Mouse (Mus musculus) ovary, adult 18-20 months (tissue): ENCODE measurements around the gene Itm2b.

Experiments
- DNase-seq: peaks from one replicate; pipeline ENCODE4 v3.0.0; 2022; ENCODE audit warnings: low spot score, mixed read lengths

Itm2b gene

DNA sequence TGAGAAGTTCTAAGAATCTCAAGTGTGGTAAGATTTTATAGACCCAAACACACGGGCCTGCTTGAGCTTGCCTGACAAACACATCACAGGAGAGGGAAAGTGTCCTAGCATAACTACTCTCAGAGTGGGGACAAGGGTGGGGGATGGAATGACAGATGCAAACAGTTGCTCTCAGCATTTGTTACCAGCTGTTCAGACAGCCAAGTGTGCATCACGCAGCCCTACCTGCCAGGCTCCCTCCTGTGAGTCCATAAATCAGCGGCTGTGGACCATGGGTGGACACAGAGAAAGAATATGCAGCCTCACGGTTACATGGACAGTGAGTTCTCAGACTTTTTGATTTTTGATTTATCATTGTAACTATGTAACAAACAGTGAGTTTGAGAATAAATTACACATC lies 15.5 kb downstream of the Itm2b start:
- no peak for DNase-seq

DNA sequence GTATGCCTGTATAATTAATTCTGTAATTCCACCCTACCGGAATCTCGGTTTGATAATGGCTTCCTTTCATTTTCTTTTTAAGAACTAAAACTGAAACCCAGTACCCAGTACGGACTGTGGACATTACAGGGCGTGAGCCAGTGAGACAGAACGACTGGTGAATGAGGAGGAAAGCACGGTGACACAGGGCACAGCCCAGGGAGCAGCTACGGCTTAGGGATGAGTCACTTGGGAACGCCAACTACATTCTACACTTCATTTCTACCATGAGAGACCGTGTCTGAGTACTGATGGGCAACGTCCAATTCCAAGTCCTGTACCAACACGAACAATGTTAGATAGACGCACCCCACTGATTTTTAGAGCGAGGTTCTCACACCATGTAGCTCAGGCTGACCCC lies 16.1 kb downstream of the Itm2b start:
- DNase-seq = no peak

DNA sequence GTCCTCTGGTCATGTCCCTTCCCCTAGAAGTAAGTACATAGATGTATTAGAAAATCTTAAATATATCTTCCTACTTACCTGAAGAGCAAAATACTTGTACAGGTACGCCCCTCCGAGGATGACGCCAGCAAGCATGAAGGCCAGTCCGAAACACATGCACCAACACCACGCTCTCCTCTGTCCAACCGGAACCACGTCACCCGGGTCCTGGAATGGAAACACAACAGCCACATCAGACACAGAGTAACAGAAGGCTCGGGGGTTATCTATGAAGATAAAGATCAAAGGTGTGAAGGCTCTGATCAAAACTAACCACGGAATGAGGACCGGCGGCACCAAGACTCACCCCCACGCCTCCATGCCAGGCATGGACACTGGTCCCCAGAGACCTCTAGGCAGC lies 16.9 kb downstream of the Itm2b start:
- no peak for DNase-seq

DNA sequence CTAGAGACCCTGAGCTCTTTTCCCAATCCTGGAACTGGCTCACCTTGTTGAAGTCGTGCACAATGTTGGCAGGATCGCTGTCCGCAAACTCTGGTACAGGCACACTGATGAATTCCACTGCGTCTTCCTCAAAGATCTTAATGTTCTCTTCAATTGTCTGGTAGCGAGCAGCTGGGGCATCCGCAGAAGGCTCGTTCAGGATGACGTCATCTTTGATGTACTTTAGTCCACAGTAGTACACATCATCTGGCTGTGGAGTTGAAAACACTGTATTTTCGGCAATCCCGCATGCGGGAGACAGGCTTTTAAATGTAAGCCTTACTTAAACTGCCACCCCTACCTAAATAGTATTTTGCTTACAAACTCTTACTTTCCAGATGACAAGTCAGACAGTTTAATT lies 18.8 kb downstream of the Itm2b start:
- no peak for DNase-seq

DNA sequence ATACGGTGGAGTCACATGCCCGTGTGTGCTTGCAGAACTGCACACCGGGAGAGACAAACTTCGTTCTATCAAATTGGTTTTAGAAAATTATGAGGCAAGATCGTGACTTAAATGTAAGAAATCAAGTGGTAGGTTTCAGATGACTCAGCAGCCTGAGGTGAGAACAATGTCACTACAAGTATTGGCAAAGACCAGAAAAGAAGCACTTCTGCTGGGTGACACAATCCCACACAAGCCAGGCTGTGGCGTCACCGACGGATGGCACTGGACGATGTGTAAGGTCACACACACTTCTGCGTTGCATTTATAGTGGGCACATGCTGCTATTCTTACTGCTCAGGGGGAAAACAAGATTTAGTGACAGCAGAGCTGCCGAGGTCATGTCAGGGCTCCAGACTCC lies 21.3 kb downstream of the Itm2b start:
- DNase-seq = no peak

DNA sequence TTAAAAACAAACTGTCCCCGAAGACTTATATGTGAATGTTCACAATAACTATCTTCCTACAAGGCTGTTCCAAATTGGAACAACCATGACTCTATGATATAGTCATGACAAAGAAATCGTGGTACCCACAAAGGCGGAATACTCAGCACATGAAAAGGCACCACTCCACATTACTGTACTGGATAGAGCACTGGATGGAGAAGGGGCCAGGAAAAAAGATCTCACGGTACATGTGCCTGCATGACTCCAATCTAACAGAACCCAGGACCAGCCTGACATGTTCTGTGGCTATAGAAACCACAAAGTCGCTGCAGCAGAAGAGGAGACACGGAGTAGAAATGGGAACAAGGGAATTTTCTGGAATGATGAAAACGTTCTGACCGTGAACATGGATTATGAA lies 30.4 kb downstream of the Itm2b start:
- no peak for DNase-seq

DNA sequence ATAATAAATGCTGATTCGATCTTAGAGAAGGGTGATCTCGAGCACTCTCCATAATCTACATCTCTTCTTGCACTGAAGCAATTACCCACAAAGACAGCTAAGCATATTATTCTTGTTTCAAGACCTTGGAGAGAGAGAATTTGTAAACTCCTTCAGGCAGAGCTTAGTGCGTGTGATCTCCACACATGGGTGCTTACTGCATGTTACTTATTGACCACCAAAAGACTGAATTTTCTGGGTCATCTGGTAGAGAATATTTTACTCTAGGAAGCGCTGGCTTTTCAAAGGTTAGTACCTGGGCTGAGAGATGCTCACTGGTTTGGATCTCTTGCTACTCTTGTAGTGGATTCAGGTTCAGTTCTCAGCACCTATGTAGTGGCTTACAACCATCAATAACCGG lies 34.0 kb downstream of the Itm2b start:
- no peak for DNase-seq

DNA sequence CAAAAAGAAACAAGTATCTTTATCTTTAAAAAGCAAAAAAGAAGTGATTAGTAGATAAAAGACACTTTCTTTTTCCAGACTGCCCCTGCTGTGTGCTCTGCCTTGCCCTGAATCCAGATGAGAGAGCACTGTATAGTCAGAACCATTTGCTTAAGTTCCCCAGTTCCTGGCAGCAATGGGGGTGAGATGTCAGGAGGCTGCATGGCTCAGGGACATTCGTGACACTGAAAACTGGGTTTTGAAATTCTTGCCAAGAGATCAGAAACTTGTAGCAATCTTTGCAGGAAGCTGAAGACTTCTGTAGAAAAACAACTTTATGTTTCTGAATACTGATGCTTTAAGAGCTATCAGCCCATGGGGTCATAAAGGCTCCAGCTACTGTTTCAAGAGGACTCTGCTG lies 35.1 kb downstream of the Itm2b start:
- DNase-seq = no peak

DNA sequence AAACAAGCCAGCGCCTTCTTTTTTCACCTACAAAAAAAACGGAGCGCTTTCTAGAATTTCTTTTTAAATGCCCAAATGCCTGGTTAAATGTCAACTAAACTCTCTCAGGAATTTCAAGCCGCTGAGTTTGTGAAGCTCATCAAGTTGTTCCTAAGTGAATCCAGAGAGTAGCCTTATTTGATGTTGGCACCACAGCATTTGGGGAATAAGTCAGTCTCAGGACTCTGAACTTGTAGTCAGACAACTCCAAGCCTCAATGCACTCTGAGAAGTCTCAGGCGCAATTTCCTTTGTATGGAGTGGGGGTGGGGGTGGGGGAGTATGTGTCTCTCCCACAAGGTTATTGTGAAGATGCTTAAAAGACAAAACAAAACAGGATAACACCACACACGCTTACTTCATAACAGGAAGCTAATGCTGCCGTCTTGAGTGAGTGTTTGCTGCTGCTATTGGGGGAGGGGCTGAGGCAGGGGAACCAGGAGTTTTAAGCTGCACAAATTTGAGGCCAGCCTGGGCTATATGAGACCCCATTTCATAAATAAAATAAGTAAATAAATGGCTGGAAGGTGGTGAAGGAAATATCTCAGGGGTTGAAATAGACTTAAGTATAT lies 35.9 kb downstream of the Itm2b start:
- DNase-seq = no peak

DNA sequence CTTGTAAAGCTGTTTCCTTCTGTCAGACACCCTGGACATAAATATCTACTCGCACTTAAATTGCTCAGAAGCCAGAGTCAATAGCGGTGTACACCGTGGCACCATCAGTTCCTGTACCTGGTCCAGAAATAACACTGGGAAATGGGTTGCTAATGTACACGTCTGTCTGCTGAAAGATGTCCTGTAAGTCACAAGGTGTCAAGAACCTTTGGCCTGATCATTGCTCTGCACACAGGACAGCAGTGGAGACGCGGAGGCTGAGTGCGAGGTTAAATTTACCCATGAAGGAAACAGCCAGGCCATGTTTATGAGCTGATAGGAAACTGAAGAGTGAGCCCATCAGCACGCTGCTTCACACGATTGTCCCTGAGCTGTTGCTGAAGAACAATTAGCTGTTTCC lies 37.8 kb downstream of the Itm2b start:
- DNase-seq = no peak

DNA sequence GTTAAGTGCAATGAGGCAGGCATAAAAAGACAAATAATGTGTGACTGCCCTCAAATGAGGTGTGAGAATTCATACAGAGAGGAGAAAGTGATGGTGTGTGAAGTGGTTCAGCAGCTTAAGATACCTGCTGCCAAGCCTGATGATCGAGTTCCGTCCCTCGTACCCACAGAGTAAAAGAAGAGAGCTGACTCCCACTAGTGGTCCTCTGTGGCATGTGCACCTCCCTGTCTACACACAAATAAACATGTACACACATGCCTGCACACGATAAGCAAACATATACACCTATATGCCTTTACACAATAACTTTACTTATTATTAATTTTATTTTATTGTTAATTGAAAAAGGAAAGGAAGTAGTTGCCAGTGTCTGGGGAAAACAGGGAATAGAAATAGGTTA lies 39.5 kb downstream of the Itm2b start:
- DNase-seq = no peak

DNA sequence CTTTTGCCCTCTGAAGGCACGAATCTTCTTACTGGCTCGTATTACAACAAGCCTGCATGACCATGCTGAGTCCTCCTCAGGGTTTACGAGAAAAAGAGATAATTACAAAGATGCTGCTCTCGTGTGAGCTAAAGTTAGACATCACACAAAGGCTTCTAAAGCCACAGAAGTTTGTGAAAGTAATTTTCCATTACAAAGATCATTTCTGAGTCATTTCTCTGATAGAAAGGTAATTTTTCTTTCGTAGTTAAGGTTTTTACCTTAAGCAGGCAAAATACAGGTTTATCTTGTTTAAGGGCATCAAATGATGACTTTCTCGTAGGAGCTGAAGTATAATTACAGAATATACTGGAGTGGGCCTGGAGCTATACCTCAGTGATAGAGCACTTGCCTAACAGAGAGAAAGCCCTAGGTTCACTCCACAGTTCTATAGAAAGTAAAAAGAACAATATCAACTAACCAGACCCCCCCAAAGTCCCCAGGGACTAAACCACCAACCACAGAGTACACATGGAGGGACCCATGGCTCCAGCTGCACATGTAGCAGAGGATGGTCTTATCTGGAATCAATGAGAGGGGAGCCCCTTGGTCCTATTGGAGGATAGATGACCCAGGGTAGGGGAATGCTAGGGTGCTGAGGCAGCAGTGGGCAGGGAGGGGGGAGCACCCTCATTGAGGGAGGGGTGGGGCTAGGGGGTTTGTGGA lies 44.9 kb downstream of the Itm2b start:
- no peak for DNase-seq

DNA sequence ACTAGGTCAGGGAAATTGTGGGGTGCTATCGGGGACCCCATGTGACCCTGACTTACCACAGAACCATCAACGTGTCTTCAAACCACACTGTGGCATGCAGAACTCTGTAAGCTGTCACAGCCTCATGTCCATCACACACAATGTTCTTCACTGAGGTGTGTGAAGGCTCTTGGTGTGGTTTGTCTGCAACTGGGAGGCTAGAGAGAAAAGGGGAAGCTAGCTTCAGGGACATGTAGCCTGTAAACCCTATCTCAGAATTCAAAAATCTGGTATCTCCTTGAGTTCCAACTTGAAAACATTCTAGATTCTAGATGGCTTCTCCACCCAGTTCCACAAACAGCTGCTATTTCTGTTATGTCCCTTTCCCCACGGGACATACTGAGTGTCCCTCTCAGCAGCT lies 45.5 kb downstream of the Itm2b start:
- no peak for DNase-seq

DNA sequence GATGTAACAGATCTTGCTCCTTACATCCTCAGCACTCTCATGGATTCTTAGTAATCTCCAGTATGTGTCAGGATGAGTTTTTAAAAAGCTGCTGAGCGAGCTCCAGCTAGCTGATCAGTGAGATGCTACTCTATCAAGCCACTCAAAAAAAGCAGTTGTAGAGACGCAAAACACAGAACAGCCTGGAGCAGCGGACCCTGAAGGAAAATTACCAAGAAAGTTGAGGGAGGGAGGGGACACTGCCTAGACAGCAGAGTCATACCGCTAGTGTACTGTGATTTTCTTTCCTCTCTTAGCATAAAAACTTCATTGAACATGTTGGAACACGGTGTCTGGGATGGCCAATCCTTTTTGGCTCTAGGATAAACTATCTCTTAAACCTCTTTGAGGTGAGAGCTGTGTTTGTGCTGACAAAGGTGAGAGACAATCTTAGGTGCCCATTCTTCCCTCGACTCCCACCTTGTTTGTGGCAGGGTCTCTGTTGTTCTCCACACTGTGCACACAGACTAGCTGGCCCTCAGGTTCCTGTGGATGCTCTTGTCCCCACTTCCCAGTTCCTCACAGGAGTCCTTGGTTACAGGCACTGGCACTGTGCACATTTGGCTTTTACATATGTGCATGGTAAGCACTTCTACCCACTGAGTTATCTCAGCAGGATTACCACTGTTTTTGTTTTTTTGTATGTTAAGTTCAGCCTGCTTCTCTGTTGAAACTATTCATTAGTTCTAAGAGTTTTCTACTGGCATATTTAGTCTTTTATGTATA lies 48.6 kb downstream of the Itm2b start:
- no peak for DNase-seq

DNA sequence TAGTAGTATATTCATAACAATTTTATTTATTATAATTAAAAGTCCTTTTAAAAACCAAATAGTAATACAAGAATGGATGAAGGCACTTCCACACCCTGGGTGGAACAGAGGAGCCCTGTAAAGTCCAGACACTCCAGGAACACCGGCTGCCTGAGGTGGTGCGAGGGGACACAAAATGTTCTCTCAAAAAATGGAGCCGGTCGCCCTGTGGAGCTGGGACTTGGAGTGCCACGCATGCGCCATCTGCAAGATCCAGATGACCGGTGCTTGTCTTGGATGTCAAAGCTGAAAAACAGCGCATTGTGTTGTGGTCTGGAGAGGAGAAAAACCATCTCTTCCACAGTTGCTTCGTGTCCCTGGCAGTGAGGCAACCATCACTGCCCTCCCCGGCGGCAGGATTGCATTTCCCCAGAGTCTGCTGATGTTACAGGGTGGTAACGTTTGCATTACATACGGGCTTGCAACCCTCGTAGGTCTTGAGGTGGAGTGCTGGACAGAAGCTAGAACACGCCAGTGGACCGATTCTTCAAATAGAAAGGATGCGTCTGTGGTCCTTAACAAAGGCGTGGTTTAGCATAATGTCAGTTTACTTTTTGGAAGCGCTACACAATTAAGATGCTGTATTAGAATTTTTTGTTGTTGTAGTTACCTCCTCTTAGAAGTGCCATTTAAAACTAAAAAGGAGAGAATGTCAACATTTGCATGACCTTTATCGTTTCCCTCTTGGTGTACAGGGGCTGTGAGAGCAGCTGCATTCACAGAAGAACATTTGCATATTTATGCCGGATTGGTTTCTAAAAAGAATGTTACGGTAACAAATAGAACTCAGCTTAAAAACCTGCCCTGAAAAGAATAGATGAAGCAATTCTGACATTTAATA lies 49.9 kb downstream of the Itm2b start:
- DNase-seq = no peak

DNA sequence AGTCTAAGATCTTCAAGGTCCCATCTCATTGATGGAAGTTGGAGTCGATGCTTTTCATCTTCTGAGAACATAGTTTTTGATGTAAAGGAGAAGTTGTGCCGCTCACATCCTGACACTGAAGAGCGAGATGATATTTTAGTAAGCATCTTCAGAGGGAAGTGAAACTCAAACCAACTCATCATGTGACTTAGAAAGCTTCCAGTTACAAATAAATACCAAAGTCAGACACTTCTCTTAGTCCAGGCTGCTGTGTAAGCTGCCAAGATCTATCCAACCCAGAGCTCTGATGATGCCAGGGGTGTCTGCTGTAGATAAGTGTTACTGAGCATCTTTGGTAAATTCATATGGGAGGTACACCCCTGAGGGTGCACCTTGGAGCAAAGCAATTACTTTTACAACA lies 51.2 kb downstream of the Itm2b start:
- DNase-seq = no peak

DNA sequence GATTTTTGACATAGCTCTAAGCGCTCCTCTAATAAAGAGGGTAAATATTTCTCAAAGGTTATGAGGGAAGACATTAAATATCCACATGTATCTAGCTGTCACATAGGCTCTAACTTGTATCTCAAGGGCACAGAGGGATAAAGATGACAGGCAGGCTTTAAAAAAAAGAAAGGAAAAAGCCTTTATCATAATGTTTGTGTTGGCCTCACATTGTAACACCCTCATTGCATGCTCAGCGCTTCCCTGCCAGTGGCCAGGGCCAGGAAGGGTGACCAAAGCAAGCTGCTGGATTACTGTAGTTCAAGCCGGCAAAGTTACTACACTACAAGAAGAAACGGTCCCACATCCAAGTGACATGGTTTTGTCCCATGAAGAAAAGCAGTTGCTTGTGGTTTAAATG lies 53.7 kb downstream of the Itm2b start:
- DNase-seq = no peak

DNA sequence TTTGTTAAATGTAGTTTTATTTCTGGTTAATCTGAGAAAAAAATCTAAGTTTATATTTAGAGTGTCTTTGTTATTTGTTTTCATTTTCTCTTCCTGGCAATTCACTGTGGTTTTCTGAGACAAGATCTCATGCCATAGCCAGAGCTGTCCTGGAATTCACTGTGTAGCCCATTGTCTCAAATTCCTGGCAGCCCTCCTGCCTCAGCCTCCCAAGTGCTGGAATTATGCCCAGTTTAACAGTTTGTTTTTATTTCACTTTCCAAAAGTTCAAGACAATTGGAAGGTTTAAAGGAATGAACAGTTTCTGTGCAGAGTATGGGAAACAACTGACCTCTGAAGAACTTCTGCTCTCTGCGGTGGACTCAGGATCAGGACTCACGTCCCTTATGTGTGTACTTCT lies 55.2 kb downstream of the Itm2b start:
- DNase-seq = no peak

DNA sequence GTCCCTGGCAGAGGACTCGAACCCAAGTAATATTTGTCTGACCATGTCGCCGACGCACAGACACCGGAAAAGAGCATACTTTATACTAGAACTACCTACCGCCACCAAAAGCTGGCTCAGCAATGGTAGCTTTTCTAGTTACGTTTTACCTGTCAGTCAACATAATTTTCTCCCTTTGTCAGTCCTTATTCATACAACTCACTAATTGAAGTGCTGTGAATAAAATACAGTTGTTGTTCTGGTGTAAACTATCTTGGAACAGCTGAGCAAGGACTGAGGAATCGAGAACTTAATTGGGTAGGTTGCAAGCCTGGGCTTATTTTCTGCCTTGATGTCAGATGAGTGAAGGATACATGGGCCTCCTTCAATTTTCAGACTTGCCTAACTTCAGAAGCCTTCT lies 58.6 kb downstream of the Itm2b start:
- DNase-seq = no peak

DNA sequence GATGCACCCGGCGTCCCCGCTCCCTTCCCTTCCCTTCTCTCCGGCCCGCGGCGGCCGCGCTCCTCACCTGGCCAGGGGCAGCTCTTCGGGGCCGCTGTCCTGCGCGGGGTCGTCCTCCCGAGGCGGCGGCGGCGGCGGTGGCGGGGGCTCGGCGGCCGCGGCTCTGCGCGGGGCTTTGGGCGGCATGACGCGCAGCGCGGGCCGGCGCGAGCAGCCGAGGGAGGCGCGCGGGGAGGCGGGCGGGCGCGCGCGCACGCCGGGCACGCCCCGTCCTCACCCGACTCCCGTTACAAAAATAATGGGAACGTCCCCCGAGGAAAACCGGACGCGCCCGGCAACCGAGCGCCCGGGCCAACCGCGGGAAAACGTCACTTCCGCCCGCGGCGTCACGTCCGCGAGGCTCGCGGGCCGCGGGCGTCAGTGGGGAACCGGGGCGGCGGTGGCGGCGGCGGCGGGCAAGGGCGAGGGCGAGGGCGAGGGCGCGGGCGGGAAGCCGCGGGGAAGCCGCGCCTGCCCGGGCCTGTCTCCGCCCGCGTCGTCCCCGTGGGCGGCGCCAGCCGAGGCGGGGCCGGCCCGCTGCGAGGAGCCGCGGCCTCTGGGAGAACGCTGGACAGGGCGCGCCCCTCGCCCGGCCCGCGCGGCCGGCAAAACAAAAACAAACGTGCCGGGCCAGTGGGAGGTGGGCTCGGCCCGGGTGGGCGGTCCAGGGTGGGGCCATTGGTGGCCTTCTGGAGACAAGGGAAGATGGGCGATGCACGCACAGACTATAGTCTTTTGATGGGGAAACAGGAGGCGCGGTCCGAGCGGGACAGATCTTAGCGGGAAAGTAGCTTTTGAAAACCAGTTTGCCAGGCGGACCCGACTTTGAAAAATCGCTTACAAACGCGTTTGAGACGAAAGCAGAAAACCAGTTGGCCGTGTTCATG lies 59.4 kb downstream of the Itm2b start, which contains the start of gene Rb1:
TSS of gene Rb1 (minus strand) at position 367 of the 926 bp plus-strand sequence.
- peak; percentile 82 for DNase-seq
